Mouse (Mus musculus) heart, embryonic 14.5 days (tissue): ENCODE results near the gene Usp46. TPM values are rescaled to one million over a fixed set of nuclear protein-coding genes. Genes with fewer than 3 reads are reported as not detected.
"Not testable (repeated sequence)": the region's sequence is repeated elsewhere in the genome, so short reads cannot be mapped to it uniquely, and the experiment has no call there.

Experiments
- ATAC-seq: fragments of 200-750 bp; cut with Nextera tagmentation; 2 replicates; pipeline ENCODE4 v1.8.0; 2017; ENCODE audit warnings: low read depth, moderate TSS enrichment; ENCODE audit not compliant: insufficient number of reproducible peaks, insufficient read depth, low FRiP score
- H3K27ac ChIP-seq, 2 experiments: fragments of 200-500 bp in 1 of 2; fragments of 300-500 bp in 1 of 2; sonication (generic) in 1 of 2; replicated peaks in 1 of 2; 2 replicates each; pipeline ENCODE4 v1.5.1; 2012 to 2014; ENCODE audit warnings: low read depth in 2 of 2, low read length in 2 of 2, control low read depth in 1 of 2, mild to moderate bottlenecking in 1 of 2, mixed read lengths in 1 of 2; ENCODE audit not compliant: control insufficient read depth in 1 of 2, insufficient read depth in 1 of 2
- H3K27me3 ChIP-seq: fragments of 300-500 bp; sonication (generic); 2 replicates; pipeline ENCODE4 v1.6.1; 2014; ENCODE audit warnings: mild to moderate bottlenecking, low read length, control low read depth; ENCODE audit not compliant: control insufficient read depth, insufficient read depth
- H3K36me3 ChIP-seq: fragments of 300-500 bp; sonication (generic); 2 replicates; pipeline ENCODE4 v1.6.1; 2014; ENCODE audit warnings: mild to moderate bottlenecking, control low read depth, low read length, mixed read lengths; ENCODE audit not compliant: control insufficient read depth, insufficient read depth
- H3K4me1 ChIP-seq, 2 experiments: fragments of 200-500 bp in 1 of 2; fragments of 300-500 bp in 1 of 2; sonication (generic) in 1 of 2; 2 replicates each; pipeline ENCODE4 v1.6.1; 2012 to 2014; ENCODE audit warnings: low read length in 2 of 2, control low read depth in 1 of 2, mixed read lengths in 1 of 2; ENCODE audit not compliant: control insufficient read depth in 2 of 2, insufficient read depth in 2 of 2
- H3K4me2 ChIP-seq: fragments of 300-500 bp; sonication (generic); 2 replicates; pipeline ENCODE4 v1.6.1; 2014; ENCODE audit warnings: mild to moderate bottlenecking, low read length
- H3K4me3 ChIP-seq, 2 experiments: fragments of 200-500 bp in 1 of 2; fragments of 300-500 bp in 1 of 2; sonication (generic) in 1 of 2; 2 replicates each; pipeline ENCODE4 v1.5.1; 2012 to 2014; ENCODE audit warnings: low read length in 2 of 2, mild to moderate bottlenecking in 2 of 2, control low read depth in 1 of 2, low read depth in 1 of 2, moderate library complexity in 1 of 2; ENCODE audit not compliant: control insufficient read depth in 1 of 2, insufficient read depth in 1 of 2
- H3K9ac ChIP-seq: fragments of 300-500 bp; sonication (generic); 2 replicates; pipeline ENCODE4 v1.6.1; 2014; ENCODE audit warnings: mild to moderate bottlenecking, low read length
- H3K9me3 ChIP-seq: fragments of 300-500 bp; sonication (generic); 2 replicates; pipeline ENCODE4 v1.6.1; 2016; ENCODE audit warnings: low read length, control low read depth; ENCODE audit not compliant: control insufficient read depth
- WGBS: fragments of 180-500 bp; shearing (Covaris S2); extraction: QIAGEN DNeasy Blood & Tissue Kit; methylation state at CpG from one replicate; pipeline ENCODE4 v1.1.7; 2014; 5-methylcytosine and 5-hydroxymethylcytosine counted together
- polyA plus RNA-seq: library from polyadenylated mRNA; unstranded; fragments of >200 nt; fragmentation: Nextera tagmentation; extraction: Ambion mirVana; gene quantifications from 2 replicates; pipeline ENCODE4 v1.2.1, GENCODE M21; 2014

Gene Usp46
- polyA plus RNA-seq, 1 experiment from 2014 or later, result 37.1 TPM

GRCm38 (mm10) chr5:73959779-73960178 is 108.5 kb downstream of the Usp46 start:
- Histone ChIP-seq H3K4me1 (no peaks in the 10 kb centered on the region), H3K27me3 (no peaks in the 10 kb centered on the region), H3K27ac (no peak overlapping the region), H3K9me3 (no peaks in the 10 kb centered on the region), H3K4me2 (no peak overlapping the region), H3K4me3 (no peak overlapping the region), H3K36me3 (no peaks in the 10 kb centered on the region), H3K9ac (no peak overlapping the region)
- no peak for ATAC-seq
- 85% methylated on average over 7 of the region's 7 CpGs for WGBS

GRCm38 (mm10) chr5:73958614-73959013 is 109.6 kb downstream of the Usp46 start:
- not testable (repeated sequence) for H3K4me3 ChIP-seq, H3K4me1 ChIP-seq, H3K9ac ChIP-seq, H3K27ac ChIP-seq, H3K36me3 ChIP-seq, H3K9me3 ChIP-seq, H3K27me3 ChIP-seq, ATAC-seq, H3K4me2 ChIP-seq
- WGBS, result 87% methylated on average over 5 of the region's 5 CpGs

- no peak overlapping the region for H3K27ac ChIP-seq
- ATAC-seq, result no peak
- WGBS, result 85% methylated on average over 5 of the region's 5 CpGs
- H3K4me1 ChIP-seq, result no peaks in the 10 kb centered on the region
- no peaks in the 10 kb centered on the region for H3K36me3 ChIP-seq
- H3K4me2 ChIP-seq, result no peak overlapping the region
- no peaks in the 10 kb centered on the region for H3K27me3 ChIP-seq
- no peak overlapping the region for H3K4me3 ChIP-seq
- H3K9ac ChIP-seq, result no peak overlapping the region
- no peaks in the 10 kb centered on the region for H3K9me3 ChIP-seq
These were observed 110.1 kb downstream of the Usp46 start for GRCm38 (mm10) chr5:73958096-73958495.

GRCm38 (mm10) chr5:73955691-73956090 is 112.5 kb downstream of the Usp46 start:
- Histone ChIP-seq H3K4me2 (no peak overlapping the region), H3K36me3 (no peaks in the 10 kb centered on the region), H3K27me3 (no peaks in the 10 kb centered on the region), H3K27ac (no peak overlapping the region), H3K4me3 (no peak overlapping the region), H3K9me3 (no peaks in the 10 kb centered on the region), H3K4me1 (no peaks in the 10 kb centered on the region), H3K9ac (no peak overlapping the region)
- no peak for ATAC-seq
- WGBS, result 83% methylated on average over 3 of the region's 3 CpGs

- H3K4me1 ChIP-seq, result no peaks in the 10 kb centered on the region
- no peak for ATAC-seq
- no peak overlapping the region for H3K27ac ChIP-seq
- H3K4me3 ChIP-seq, result no peak overlapping the region
- no peaks in the 10 kb centered on the region for H3K36me3 ChIP-seq
- H3K9ac ChIP-seq, result no peak overlapping the region
- H3K4me2 ChIP-seq, result no peak overlapping the region
- H3K9me3 ChIP-seq, result no peaks in the 10 kb centered on the region
- 80% methylated on average over 4 of the region's 4 CpGs for WGBS
- no peaks in the 10 kb centered on the region for H3K27me3 ChIP-seq
These were observed 113.2 kb downstream of the Usp46 start for GRCm38 (mm10) chr5:73955005-73955404.

- Histone ChIP-seq H3K27me3 (no peaks in the 10 kb centered on the region), H3K27ac (no peak overlapping the region), H3K4me3 (no peak overlapping the region), H3K36me3 (no peaks in the 10 kb centered on the region), H3K4me1 (no peaks in the 10 kb centered on the region), H3K9ac (no peak overlapping the region), H3K9me3 (no peaks in the 10 kb centered on the region), H3K4me2 (no peak overlapping the region)
- WGBS, result 79% methylated on average over 3 of the region's 3 CpGs
- ATAC-seq, result no peak
These were observed 115.1 kb downstream of the Usp46 start for GRCm38 (mm10) chr5:73953066-73953614.

- H3K4me2 ChIP-seq, result no peak overlapping the region
- 96% methylated on average over 1 of the region's 1 CpGs for WGBS
- no peak for ATAC-seq
- H3K36me3 ChIP-seq, result no peaks in the 10 kb centered on the region
- no peak overlapping the region for H3K4me3 ChIP-seq
- no peaks in the 10 kb centered on the region for H3K9me3 ChIP-seq
- no peak overlapping the region for H3K9ac ChIP-seq
- no peaks in the 10 kb centered on the region for H3K27me3 ChIP-seq
- H3K27ac ChIP-seq, result no peak overlapping the region
- no peaks in the 10 kb centered on the region for H3K4me1 ChIP-seq
These were observed 116.6 kb downstream of the Usp46 start for GRCm38 (mm10) chr5:73951649-73952000.
